Mouse (Mus musculus): ENCODE measurements at regions not wholly inside any gene's neighbourhood (a gene's known extent, or its start where the extent isn't known, plus 50 kb on each side); places are given as distances from the start of the nearest gene placed in this dataset.

DNA sequence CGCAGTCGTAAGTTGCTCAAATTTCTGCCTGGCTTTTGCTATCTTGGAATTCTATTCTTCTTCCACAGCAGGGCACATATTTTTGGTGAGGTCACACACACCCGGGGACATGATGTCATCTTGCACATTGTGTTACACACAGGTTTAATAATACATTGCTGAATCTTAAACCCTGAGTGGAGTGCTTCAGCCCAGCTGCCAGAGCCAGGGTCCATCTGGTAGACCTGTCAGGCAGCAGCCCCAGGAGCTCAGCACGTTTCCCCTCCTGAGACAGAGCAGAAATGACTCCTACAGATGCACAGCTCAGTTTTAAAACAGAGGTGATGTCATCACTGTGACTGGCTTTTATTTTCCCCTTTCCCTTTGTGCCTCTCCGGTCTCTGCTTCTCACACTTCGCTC lies 280.4 kb downstream of the Tgfb2 start:
- H3K4me3 ChIP-seq (ENCODE audit: insufficient read depth, low read length): no peak overlapping the region
- TF ChIP-seq CTCF (IDR thresholded peaks at IDR 0.05; ENCODE audit: extremely low read depth, insufficient read depth, low read length) (no peak), POLR2A (IDR thresholded peaks at IDR 0.05; ENCODE audit: extremely low read depth, insufficient read depth, low read length) (no peak)
- no peaks in the 10 kb centered on the region for H3K4me1 ChIP-seq (ENCODE audit: control insufficient read depth, insufficient read depth, low read length)
- H3K27ac ChIP-seq (ENCODE audit: insufficient read depth, low read length): no peak overlapping the region

DNA sequence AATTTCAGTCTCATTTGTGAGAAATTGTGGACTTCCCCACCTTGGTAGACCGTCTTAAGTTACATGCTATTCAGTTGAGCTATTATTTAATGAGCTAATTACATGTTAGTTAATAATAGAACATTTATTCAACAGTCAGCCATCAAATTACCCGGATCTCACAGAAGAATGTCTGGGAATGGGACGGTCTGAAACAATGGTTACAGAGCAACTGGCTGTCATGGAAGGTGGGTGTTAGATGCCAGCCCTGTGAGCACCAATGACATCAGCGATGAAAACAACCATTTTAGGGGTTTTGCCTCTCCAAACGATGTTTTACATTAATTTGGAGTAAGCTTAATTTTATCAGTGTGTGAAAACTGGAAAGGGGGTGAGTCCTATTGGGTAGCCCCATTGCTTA lies 281.7 kb downstream of the Tgfb2 start:
- H3K4me3 ChIP-seq (ENCODE audit: insufficient read depth, low read length): no peak overlapping the region
- no peak overlapping the region for H3K27ac ChIP-seq (ENCODE audit: insufficient read depth, low read length)
- no peaks in the 10 kb centered on the region for H3K4me1 ChIP-seq (ENCODE audit: control insufficient read depth, insufficient read depth, low read length)
- no peak for TF ChIP-seq CTCF (IDR thresholded peaks at IDR 0.05; ENCODE audit: extremely low read depth, insufficient read depth, low read length)
- TF ChIP-seq POLR2A (IDR thresholded peaks at IDR 0.05; ENCODE audit: extremely low read depth, insufficient read depth, low read length): no peak

DNA sequence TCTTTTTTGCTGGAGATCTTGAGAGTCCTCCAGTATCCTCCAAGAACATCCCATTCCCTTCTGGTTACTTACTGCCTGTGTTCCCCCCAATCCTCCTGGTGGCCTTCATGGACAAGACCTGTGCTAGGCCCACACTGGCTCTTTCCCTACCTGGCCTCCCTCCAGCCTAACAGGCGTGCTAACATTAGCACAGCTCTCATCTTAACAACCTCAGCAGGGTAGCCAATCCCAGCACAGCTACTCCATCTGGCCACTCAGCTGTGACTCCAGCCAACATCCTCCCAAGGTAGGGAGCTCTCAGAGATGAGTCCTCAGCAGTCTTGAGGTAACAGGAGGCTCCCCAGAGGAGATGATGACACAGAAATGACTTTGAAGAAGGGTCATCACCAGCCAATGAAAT lies 288.7 kb downstream of the Tgfb2 start:
- Histone ChIP-seq H3K4me3 (ENCODE audit: insufficient read depth, low read length) (no peak overlapping the region), H3K4me1 (ENCODE audit: control insufficient read depth, insufficient read depth, low read length) (no peaks in the 10 kb centered on the region), H3K27ac (ENCODE audit: insufficient read depth, low read length) (no peak overlapping the region)
- TF ChIP-seq CTCF (IDR thresholded peaks at IDR 0.05; ENCODE audit: extremely low read depth, insufficient read depth, low read length) (no peak), POLR2A (IDR thresholded peaks at IDR 0.05; ENCODE audit: extremely low read depth, insufficient read depth, low read length) (no peak)

DNA sequence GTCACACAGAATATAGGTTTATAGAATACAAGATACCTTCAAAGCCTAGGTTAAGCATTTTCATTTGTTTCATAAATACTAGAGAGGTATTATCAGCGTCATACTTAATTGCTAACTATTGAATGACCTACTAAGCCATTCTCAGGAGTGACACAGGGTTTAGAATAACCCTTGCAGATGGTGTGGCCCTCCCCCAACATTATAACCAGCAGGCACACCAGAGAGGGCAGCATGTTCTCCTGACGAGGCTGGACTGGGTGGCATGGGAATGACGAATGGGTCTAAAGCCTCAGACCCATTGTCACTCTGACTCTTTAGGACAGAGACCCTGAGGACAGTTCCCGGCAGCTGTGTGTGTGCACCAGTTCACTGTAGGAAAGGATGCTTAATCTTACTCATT lies 290.5 kb downstream of the Tgfb2 start:
- Histone ChIP-seq H3K27ac (ENCODE audit: insufficient read depth, low read length) (no peak overlapping the region), H3K4me3 (ENCODE audit: insufficient read depth, low read length) (no peak overlapping the region), H3K4me1 (ENCODE audit: control insufficient read depth, insufficient read depth, low read length) (no peaks in the 10 kb centered on the region)
- no peak for TF ChIP-seq CTCF (IDR thresholded peaks at IDR 0.05; ENCODE audit: extremely low read depth, insufficient read depth, low read length)
- no peak for TF ChIP-seq POLR2A (IDR thresholded peaks at IDR 0.05; ENCODE audit: extremely low read depth, insufficient read depth, low read length)

DNA sequence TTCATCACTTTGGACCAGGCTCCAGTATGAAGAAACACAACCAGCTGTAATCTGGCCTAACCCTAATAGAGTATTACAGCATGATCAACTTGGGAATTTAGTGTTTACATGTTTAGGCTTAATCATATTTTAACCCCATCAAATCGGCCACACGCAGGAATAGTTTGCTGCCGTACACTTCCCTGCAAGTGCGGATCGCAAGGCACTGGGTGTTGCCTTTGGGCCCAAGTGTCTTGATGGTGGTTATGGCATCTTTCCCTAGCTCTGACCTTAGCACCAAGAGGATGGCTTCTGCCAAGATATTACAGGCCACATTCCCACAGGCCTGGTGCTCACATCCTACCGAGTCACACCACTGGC lies 291.9 kb downstream of the Tgfb2 start:
- Histone ChIP-seq H3K4me1 (ENCODE audit: control insufficient read depth, insufficient read depth, low read length) (peaks cover 3% of the 10 kb centered on the region; the same call in 1 of the 2 replicates), H3K4me3 (ENCODE audit: insufficient read depth, low read length) (no peak overlapping the region), H3K27ac (ENCODE audit: insufficient read depth, low read length) (no peak overlapping the region)
- no peak for TF ChIP-seq CTCF (IDR thresholded peaks at IDR 0.05; ENCODE audit: extremely low read depth, insufficient read depth, low read length)
- TF ChIP-seq POLR2A (IDR thresholded peaks at IDR 0.05; ENCODE audit: extremely low read depth, insufficient read depth, low read length): no peak

DNA sequence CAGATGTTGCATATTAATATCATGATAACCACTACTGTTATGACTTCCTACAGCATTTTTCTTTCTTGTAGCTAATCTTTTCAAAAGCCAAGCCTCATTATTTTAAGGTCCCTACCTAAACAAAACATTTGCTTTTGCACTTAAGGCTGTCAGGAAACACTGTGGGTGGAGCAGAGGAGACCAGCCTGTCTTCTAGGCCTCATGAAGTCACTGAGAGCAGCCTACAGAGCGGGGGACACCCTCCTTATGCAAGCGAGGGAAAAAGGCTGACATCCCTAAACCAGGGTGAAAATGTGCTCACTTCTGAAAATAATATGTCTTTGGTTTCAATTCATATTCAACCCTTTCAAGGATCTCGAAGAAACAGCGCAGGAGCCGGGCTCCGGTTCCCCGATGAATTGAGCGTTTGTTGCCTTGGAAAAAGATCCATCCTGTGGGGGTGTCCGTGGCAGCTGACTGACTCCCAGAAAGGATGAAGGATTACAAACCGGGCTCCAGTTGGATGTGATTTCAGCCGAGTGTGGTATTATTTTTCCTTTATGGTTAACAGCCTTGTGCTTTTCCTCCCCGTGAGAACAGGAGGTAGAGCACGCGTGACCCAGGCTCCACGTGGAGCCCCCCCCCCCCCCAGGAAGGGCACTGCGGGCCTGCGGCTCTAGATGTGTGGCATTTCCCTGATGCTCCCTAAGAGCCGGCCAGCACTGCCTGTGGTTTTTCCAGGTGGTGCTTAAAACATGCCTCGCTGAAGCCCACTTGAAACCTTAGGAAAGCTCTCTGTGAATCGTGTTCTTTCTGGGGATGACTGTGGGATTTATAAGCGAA lies 292.5 kb downstream of the Tgfb2 start:
- no peak for TF ChIP-seq CTCF (IDR thresholded peaks at IDR 0.05; ENCODE audit: extremely low read depth, insufficient read depth, low read length)
- no peak for TF ChIP-seq POLR2A (IDR thresholded peaks at IDR 0.05; ENCODE audit: extremely low read depth, insufficient read depth, low read length)
- Histone ChIP-seq H3K27ac (ENCODE audit: insufficient read depth, low read length) (no peak overlapping the region), H3K4me1 (ENCODE audit: control insufficient read depth, insufficient read depth, low read length) (peaks cover 3% of the 10 kb centered on the region; the same call in 1 of the 2 replicates), H3K4me3 (ENCODE audit: insufficient read depth, low read length) (no peak overlapping the region)

DNA sequence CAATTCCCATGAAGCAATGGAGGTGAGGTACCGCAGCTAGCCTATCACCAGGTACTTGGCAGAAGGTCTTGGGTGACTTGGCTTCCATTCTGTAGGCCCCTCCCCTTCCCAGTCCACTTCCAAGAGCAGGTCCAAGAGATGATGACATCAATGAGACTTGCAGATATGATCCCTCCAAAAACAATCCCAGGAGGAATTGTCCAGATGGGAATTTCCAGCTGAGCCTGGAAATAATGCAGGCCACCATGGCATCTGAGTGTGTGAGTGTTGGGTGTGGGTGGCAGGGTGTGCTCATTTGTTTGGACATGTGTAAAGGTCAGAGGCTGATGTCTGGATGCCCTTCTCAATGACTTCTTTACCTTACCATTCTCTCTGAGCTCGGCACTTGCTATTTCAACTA lies 293.5 kb downstream of the Tgfb2 start:
- Histone ChIP-seq H3K4me3 (ENCODE audit: insufficient read depth, low read length) (no peak overlapping the region), H3K27ac (ENCODE audit: insufficient read depth, low read length) (no peak overlapping the region), H3K4me1 (ENCODE audit: control insufficient read depth, insufficient read depth, low read length) (peaks cover 3% of the 10 kb centered on the region; the same call in 1 of the 2 replicates)
- TF ChIP-seq POLR2A (IDR thresholded peaks at IDR 0.05; ENCODE audit: extremely low read depth, insufficient read depth, low read length): no peak
- TF ChIP-seq CTCF (IDR thresholded peaks at IDR 0.05; ENCODE audit: extremely low read depth, insufficient read depth, low read length): no peak

DNA sequence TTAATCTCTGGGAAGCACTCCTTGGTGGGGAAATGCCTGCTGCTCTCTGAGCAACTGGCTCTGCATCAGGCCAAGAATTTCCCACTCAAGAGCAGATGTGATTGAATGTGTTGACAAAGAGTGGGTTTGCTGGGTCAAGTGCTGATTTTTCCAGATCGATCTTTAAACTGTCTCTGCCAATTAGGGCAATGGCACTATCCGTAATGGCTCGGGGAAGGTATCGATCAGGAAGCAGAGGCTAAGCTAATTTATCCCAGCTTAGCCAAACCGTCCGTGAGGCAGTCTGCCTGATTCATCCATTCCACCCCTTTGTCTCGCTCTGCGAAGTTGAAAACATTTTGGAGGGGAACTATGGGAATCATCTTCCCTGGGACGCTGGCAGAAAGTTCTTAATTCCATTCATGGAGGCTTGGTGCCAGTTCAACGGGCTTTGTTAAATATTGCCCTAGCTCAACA lies 291.9 kb upstream of the Lyplal1 start:
- no peak overlapping the region for H3K4me3 ChIP-seq (ENCODE audit: insufficient read depth, low read length)
- peaks cover 3% of the 10 kb centered on the region; the same call in 1 of the 2 replicates for H3K4me1 ChIP-seq (ENCODE audit: control insufficient read depth, insufficient read depth, low read length)
- TF ChIP-seq POLR2A (IDR thresholded peaks at IDR 0.05; ENCODE audit: extremely low read depth, insufficient read depth, low read length) (no peak), CTCF (IDR thresholded peaks at IDR 0.05; ENCODE audit: extremely low read depth, insufficient read depth, low read length) (no peak)
- H3K27ac ChIP-seq (ENCODE audit: insufficient read depth, low read length): no peak overlapping the region

DNA sequence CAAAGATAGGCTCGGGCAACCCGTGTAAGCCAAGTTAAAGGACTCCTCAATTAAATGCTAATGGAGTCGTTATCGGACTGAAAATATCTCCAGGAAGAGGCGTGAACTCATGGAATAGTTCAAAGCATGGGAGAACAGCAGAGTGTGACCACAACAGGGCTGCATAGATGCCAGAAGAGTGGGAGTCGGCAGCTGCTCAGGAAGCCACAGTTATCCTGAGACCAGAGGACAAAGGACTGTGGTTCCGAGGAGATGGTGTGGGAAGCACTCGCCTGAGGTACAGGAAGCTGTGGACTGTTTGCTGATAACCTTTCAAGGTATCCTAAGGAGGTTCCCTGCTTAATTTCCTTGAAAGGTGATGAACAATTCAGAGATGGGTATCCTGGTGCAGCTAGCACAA lies 290.5 kb upstream of the Lyplal1 start:
- no peak overlapping the region for H3K4me3 ChIP-seq (ENCODE audit: insufficient read depth, low read length)
- peaks cover 3% of the 10 kb centered on the region; the same call in 1 of the 2 replicates for H3K4me1 ChIP-seq (ENCODE audit: control insufficient read depth, insufficient read depth, low read length)
- no peak overlapping the region for H3K27ac ChIP-seq (ENCODE audit: insufficient read depth, low read length)
- TF ChIP-seq CTCF (IDR thresholded peaks at IDR 0.05; ENCODE audit: extremely low read depth, insufficient read depth, low read length): no peak
- TF ChIP-seq POLR2A (IDR thresholded peaks at IDR 0.05; ENCODE audit: extremely low read depth, insufficient read depth, low read length): no peak

DNA sequence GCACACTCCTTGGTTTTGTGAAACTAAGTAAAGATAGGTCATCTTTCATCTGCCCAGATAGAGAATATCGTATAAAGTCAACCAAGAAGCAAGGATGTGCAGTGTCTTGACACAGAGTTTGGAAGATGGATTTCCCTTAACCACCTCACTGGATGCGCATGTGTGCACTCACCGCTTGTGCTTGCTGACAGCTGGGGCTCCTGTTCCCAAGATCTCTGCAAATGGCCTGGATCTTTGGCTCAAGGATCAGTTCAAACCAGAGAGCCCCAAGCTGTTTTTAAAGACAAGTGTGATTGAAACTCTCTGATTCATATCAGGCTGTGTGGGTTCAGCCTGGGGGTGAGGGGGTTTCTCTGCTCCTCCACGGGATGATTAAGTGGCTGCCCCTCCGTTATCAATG lies 288.6 kb upstream of the Lyplal1 start:
- H3K4me3 ChIP-seq (ENCODE audit: insufficient read depth, low read length): no peak overlapping the region
- TF ChIP-seq CTCF (IDR thresholded peaks at IDR 0.05; ENCODE audit: extremely low read depth, insufficient read depth, low read length) (no peak), POLR2A (IDR thresholded peaks at IDR 0.05; ENCODE audit: extremely low read depth, insufficient read depth, low read length) (no peak)

More for the DNA sequence above, 288.6 kb upstream of the Lyplal1 start:
- Histone ChIP-seq H3K4me1 (ENCODE audit: control insufficient read depth, insufficient read depth, low read length) (peaks cover 3% of the 10 kb centered on the region; the same call in 1 of the 2 replicates), H3K27ac (ENCODE audit: insufficient read depth, low read length) (no peak overlapping the region)

Data from cortical plate, adult 2 months (tissue).